Mouse (Mus musculus): ENCODE data around the gene Inafm1. TPM values are rescaled to one million over a fixed set of nuclear protein-coding genes. Genes with fewer than 3 reads are reported as not detected.

Gene Inafm1
- total RNA-seq, 2 experiments from 2014 or later: 30.3 to 30.8 TPM

GRCm38 (mm10) chr7:16299419-16300035 lies 26.1 kb upstream of the Inafm1 start:
- DNase-seq (ENCODE audit: low spot score in 2 of 2): peak; percentile 96
- intact Hi-C loops (cut with DNase I): loop anchor here (10.0 kb wide), 2 partner anchors 165 to 315 kb away; partner anchors contain the start of gene Arhgap35

- no peak for DNase-seq (ENCODE audit: low spot score in 2 of 2)
- intact Hi-C loops (cut with DNase I): loop anchor here (10.0 kb wide), 2 partner anchors 166 to 316 kb away; partner anchors contain the start of gene Arhgap35
Measured at GRCm38 (mm10) chr7:16298927-16299326, 25.5 kb upstream of the Inafm1 start.

- intact Hi-C loops (cut with DNase I): loop anchor here (10.0 kb wide), 2 partner anchors 167 to 317 kb away; partner anchors contain the start of gene Arhgap35
- no peak for DNase-seq (ENCODE audit: low spot score in 2 of 2)
Measured at GRCm38 (mm10) chr7:16297616-16298015, 24.2 kb upstream of the Inafm1 start.

- intact Hi-C loops (cut with DNase I): loop anchor here (10.0 kb wide), 2 partner anchors 168 to 318 kb away; partner anchors contain the start of gene Arhgap35
- DNase-seq (ENCODE audit: low spot score in 2 of 2): peak; percentile 76 to 93
Measured at GRCm38 (mm10) chr7:16296766-16297390, 23.5 kb upstream of the Inafm1 start.

- no peak for DNase-seq (ENCODE audit: low spot score in 2 of 2)
- intact Hi-C loops (cut with DNase I): loop anchor here (10.0 kb wide), 2 partner anchors 169 to 319 kb away; partner anchors contain the start of gene Arhgap35
Measured at GRCm38 (mm10) chr7:16296146-16296545, 22.7 kb upstream of the Inafm1 start.

GRCm38 (mm10) chr7:16295321-16295900 lies 22.0 kb upstream of the Inafm1 start:
- intact Hi-C loops (cut with DNase I): loop anchor here (2.0 to 10.0 kb wide), 4 partner anchors 19 to 319 kb away; partner anchors contain the start of gene Arhgap35
- DNase-seq (ENCODE audit: low spot score in 2 of 2): peak; percentile 82 to 88

GRCm38 (mm10) chr7:16294837-16295236 lies 21.4 kb upstream of the Inafm1 start:
- intact Hi-C loops (cut with DNase I): loop anchor here (1.0 to 10.0 kb wide), 5 partner anchors 20 to 320 kb away; partner anchors contain the start of gene Arhgap35
- peak; percentile 94 to 96 for DNase-seq (ENCODE audit: low spot score in 2 of 2)

GRCm38 (mm10) chr7:16294346-16294745 lies 20.9 kb upstream of the Inafm1 start:
- intact Hi-C loops (cut with DNase I): loop anchor here (1.0 to 10.0 kb wide), 5 partner anchors 20 to 320 kb away; partner anchors contain the start of gene Arhgap35
- peak; percentile 32 to 69 for DNase-seq (ENCODE audit: low spot score in 2 of 2)

- no peak for DNase-seq (ENCODE audit: low spot score in 2 of 2)
- intact Hi-C loops (cut with DNase I): no loop called here
Measured at GRCm38 (mm10) chr7:16287791-16288190, 14.4 kb upstream of the Inafm1 start.

GRCm38 (mm10) chr7:16287016-16287415 lies 13.6 kb upstream of the Inafm1 start:
- no peak for DNase-seq (ENCODE audit: low spot score in 2 of 2)
- intact Hi-C loops (cut with DNase I): no loop called here

GRCm38 (mm10) chr7:16286026-16286961 lies 12.9 kb upstream of the Inafm1 start, which contains the start of gene Ccdc9:
TSS of gene Ccdc9 (minus strand) at chr7:16286795.
- peak; percentile 99 for DNase-seq (ENCODE audit: low spot score in 2 of 2)
- intact Hi-C loops (cut with DNase I): no loop called here

GRCm38 (mm10) chr7:16285450-16286025 lies 12.1 kb upstream of the Inafm1 start:
- peak in 1 of 2 experiments; percentile 34 for DNase-seq (ENCODE audit: low spot score in 2 of 2)
- intact Hi-C loops (cut with DNase I): no loop called here

GRCm38 (mm10) chr7:16284904-16285303 lies 11.5 kb upstream of the Inafm1 start:
- DNase-seq (ENCODE audit: low spot score in 2 of 2): no peak
- intact Hi-C loops (cut with DNase I): no loop called here

- intact Hi-C loops (cut with DNase I): no loop called here
- DNase-seq (ENCODE audit: low spot score in 2 of 2): no peak
Measured at GRCm38 (mm10) chr7:16284001-16284400, 10.6 kb upstream of the Inafm1 start.

- DNase-seq (ENCODE audit: low spot score in 2 of 2): no peak
- intact Hi-C loops (cut with DNase I): no loop called here
Measured at GRCm38 (mm10) chr7:16282334-16282733, 8.9 kb upstream of the Inafm1 start.

GRCm38 (mm10) chr7:16280721-16281120 lies 7.3 kb upstream of the Inafm1 start:
- intact Hi-C loops (cut with DNase I): no loop called here
- no peak for DNase-seq (ENCODE audit: low spot score in 2 of 2)

- intact Hi-C loops (cut with DNase I): no loop called here
- DNase-seq (ENCODE audit: low spot score in 2 of 2): no peak
Measured at GRCm38 (mm10) chr7:16274922-16275890, 1.8 kb upstream of the Inafm1 start.

GRCm38 (mm10) chr7:16273766-16274140 lies 336 bp upstream of the Inafm1 start:
- intact Hi-C loops (cut with DNase I): no loop called here
- peak in 1 of 2 experiments; percentile 59 for DNase-seq (ENCODE audit: low spot score in 2 of 2)
